Mouse (Mus musculus) heart, embryonic 14.5 days (tissue): ENCODE measurements at regions not wholly inside any gene's neighbourhood (a gene's known extent, or its start where the extent isn't known, plus 50 kb on each side); places are given as distances from the start of the nearest gene placed in this dataset.

ENCODE experiments used
- ATAC-seq: fragments of 200-750 bp; cut with Nextera tagmentation; 2 replicates; pipeline ENCODE4 v1.8.0; 2017; ENCODE audit warnings: low read depth, moderate TSS enrichment; ENCODE audit not compliant: insufficient number of reproducible peaks, insufficient read depth, low FRiP score
- H3K27ac ChIP-seq, 2 experiments: fragments of 200-500 bp in 1 of 2; fragments of 300-500 bp in 1 of 2; sonication (generic) in 1 of 2; replicated peaks in 1 of 2; 2 replicates each; pipeline ENCODE4 v1.5.1; 2012 to 2014; ENCODE audit warnings: low read depth in 2 of 2, low read length in 2 of 2, control low read depth in 1 of 2, mild to moderate bottlenecking in 1 of 2, mixed read lengths in 1 of 2; ENCODE audit not compliant: control insufficient read depth in 1 of 2, insufficient read depth in 1 of 2
- H3K27me3 ChIP-seq: fragments of 300-500 bp; sonication (generic); 2 replicates; pipeline ENCODE4 v1.6.1; 2014; ENCODE audit warnings: mild to moderate bottlenecking, low read length, control low read depth; ENCODE audit not compliant: control insufficient read depth, insufficient read depth
- H3K36me3 ChIP-seq: fragments of 300-500 bp; sonication (generic); 2 replicates; pipeline ENCODE4 v1.6.1; 2014; ENCODE audit warnings: mild to moderate bottlenecking, control low read depth, low read length, mixed read lengths; ENCODE audit not compliant: control insufficient read depth, insufficient read depth
- H3K4me1 ChIP-seq, 2 experiments: fragments of 200-500 bp in 1 of 2; fragments of 300-500 bp in 1 of 2; sonication (generic) in 1 of 2; 2 replicates each; pipeline ENCODE4 v1.6.1; 2012 to 2014; ENCODE audit warnings: low read length in 2 of 2, control low read depth in 1 of 2, mixed read lengths in 1 of 2; ENCODE audit not compliant: control insufficient read depth in 2 of 2, insufficient read depth in 2 of 2
- H3K4me2 ChIP-seq: fragments of 300-500 bp; sonication (generic); 2 replicates; pipeline ENCODE4 v1.6.1; 2014; ENCODE audit warnings: mild to moderate bottlenecking, low read length
- H3K4me3 ChIP-seq, 2 experiments: fragments of 200-500 bp in 1 of 2; fragments of 300-500 bp in 1 of 2; sonication (generic) in 1 of 2; 2 replicates each; pipeline ENCODE4 v1.5.1; 2012 to 2014; ENCODE audit warnings: low read length in 2 of 2, mild to moderate bottlenecking in 2 of 2, control low read depth in 1 of 2, low read depth in 1 of 2, moderate library complexity in 1 of 2; ENCODE audit not compliant: control insufficient read depth in 1 of 2, insufficient read depth in 1 of 2
- H3K9ac ChIP-seq: fragments of 300-500 bp; sonication (generic); 2 replicates; pipeline ENCODE4 v1.6.1; 2014; ENCODE audit warnings: mild to moderate bottlenecking, low read length
- H3K9me3 ChIP-seq: fragments of 300-500 bp; sonication (generic); 2 replicates; pipeline ENCODE4 v1.6.1; 2016; ENCODE audit warnings: low read length, control low read depth; ENCODE audit not compliant: control insufficient read depth
- WGBS: fragments of 180-500 bp; shearing (Covaris S2); extraction: QIAGEN DNeasy Blood & Tissue Kit; methylation state at CpG from one replicate; pipeline ENCODE4 v1.1.7; 2014; 5-methylcytosine and 5-hydroxymethylcytosine counted together

DNA sequence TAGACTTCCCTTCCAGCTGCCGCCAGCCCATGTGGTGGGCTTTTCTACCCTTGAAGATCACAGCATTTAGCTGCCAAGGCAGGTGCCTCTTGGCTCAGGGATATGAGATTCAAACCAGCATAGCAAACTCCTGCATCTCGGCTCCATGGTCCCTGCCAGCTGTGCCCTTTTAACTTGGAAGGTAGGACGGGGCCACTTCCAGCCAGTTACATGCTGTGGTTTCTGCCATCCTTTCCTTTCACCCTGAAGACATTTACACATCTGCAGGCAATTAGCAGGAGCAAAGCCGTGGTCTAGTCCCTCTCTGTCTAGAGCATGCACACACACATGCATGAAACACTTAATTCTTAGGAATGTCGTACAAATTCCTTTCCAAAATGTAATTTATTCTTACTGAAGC is 64.1 kb upstream of the Sh3gl3 start:
- Histone ChIP-seq H3K4me2 (no peak overlapping the region), H3K4me3 (no peak overlapping the region), H3K9me3 (no peaks in the 10 kb centered on the region), H3K27ac (no peak overlapping the region), H3K9ac (no peak overlapping the region), H3K36me3 (no peaks in the 10 kb centered on the region), H3K4me1 (no peaks in the 10 kb centered on the region), H3K27me3 (no peaks in the 10 kb centered on the region)
- no peak for ATAC-seq
- WGBS: 66% methylated on average over 5 of the region's 5 CpGs

DNA sequence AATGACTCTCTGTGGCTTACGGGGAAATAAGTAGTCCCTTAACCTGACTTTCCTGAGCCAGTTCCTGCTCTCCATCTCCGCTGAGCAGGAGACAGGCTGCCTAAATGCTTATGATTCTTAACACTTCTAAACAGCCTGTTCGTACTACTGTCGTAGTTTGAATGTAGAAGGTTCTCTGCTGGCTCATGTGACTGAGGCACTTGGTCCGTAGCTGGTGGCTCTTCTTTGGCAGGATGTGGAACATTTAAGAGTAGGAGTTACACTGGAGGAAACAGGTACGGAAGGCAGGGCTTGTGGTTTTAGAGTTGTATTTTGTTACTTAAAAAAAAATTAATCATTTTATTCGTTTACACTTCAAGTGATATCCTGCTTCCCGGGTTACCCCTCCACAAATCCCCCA is 63.7 kb upstream of the Sh3gl3 start:
- H3K36me3 ChIP-seq: no peaks in the 10 kb centered on the region
- no peaks in the 10 kb centered on the region for H3K9me3 ChIP-seq
- H3K27me3 ChIP-seq: no peaks in the 10 kb centered on the region
- H3K27ac ChIP-seq: no peak overlapping the region
- no peaks in the 10 kb centered on the region for H3K4me1 ChIP-seq
- H3K4me3 ChIP-seq: no peak overlapping the region
- ATAC-seq: no peak
- 67% methylated on average over 8 of the region's 8 CpGs for WGBS
- H3K9ac ChIP-seq: no peak overlapping the region
- no peak overlapping the region for H3K4me2 ChIP-seq

DNA sequence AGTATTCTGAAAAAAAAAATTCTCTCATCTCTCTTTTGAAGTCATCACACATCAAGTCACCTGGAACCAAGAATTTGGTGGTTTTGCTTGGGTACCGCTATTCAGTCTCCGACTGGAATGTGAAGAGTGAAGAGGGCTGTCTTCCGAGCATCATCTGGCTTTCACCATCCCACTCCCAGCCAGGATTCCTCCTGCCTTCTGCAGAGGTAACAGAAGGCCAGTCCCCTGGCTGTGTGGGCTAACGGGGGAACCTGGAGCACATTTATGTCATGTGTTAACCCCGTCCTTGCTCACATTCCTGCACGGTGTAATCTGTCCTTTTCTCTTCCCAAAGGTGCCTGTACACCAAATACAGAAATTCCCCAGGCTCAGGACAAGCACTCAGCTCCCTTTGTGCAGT is 61.6 kb upstream of the Sh3gl3 start:
- no peak overlapping the region for H3K9ac ChIP-seq
- H3K4me2 ChIP-seq: no peak overlapping the region
- no peaks in the 10 kb centered on the region for H3K27me3 ChIP-seq
- no peaks in the 10 kb centered on the region for H3K4me1 ChIP-seq
- WGBS: 54% methylated on average over 6 of the region's 6 CpGs
- no peaks in the 10 kb centered on the region for H3K9me3 ChIP-seq
- no peak overlapping the region for H3K27ac ChIP-seq
- no peak overlapping the region for H3K4me3 ChIP-seq
- no peak for ATAC-seq
- H3K36me3 ChIP-seq: no peaks in the 10 kb centered on the region

DNA sequence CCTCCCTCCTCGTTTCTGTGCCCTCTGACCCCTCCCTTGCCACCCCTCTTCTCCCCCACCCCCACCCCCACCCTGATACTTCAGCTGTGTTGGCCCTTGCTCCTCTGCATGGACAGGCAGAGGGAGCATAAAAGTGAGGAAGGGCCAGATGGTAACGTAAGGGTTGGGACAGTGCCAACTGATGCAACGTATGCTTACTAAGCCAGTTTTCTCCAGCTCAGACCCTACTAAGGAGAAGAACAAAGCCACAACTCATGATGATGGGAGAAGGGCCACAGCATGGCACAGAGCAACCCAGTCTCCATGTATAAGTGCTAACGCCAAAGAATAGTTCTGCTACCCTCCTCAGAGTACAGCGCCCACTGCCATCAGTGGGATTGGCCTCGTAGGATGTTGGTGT is 58.0 kb upstream of the Sh3gl3 start:
- no peaks in the 10 kb centered on the region for H3K9me3 ChIP-seq
- WGBS: 82% methylated on average over 6 of the region's 6 CpGs
- ATAC-seq: no peak
- no peak overlapping the region for H3K9ac ChIP-seq
- no peak overlapping the region for H3K4me3 ChIP-seq
- H3K27ac ChIP-seq: no peak overlapping the region
- H3K4me2 ChIP-seq: no peak overlapping the region
- H3K36me3 ChIP-seq: no peaks in the 10 kb centered on the region
- 0 out of 2 replicates have a peak, but pooled peaks cover 4% of the 10 kb centered on the region for H3K27me3 ChIP-seq
- H3K4me1 ChIP-seq: no peaks in the 10 kb centered on the region; a peak in 1 of 4 replicates

DNA sequence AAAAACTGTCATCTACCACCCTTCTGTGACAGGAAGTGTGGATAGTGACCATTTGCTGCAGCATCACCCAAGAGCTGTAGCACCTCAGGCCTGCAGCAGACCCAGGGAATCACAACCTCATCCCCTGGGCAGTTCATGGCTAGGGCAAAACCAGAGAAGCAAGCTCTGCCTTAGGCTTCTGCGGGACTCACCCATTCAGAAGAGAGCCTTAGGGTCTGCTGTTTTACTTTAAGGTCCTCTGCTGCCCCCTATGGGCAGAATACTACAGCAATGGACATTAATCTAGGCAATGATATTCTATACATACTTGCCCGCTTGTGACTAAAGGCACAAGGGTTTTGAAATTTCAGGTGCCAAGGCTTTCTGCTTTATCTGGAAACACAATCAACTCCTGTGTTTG is 54.4 kb upstream of the Sh3gl3 start:
- Histone ChIP-seq H3K4me3 (no peak overlapping the region), H3K4me2 (no peak overlapping the region), H3K27me3 (0 out of 2 replicates have a peak, but pooled peaks cover 4% of the 10 kb centered on the region), H3K4me1 (no peaks in the 10 kb centered on the region; a peak in 1 of 4 replicates), H3K27ac (no peak overlapping the region), H3K9ac (no peak overlapping the region), H3K9me3 (no peaks in the 10 kb centered on the region), H3K36me3 (no peaks in the 10 kb centered on the region)
- ATAC-seq: no peak
- WGBS: 13% methylated on average over 2 of the region's 2 CpGs

DNA sequence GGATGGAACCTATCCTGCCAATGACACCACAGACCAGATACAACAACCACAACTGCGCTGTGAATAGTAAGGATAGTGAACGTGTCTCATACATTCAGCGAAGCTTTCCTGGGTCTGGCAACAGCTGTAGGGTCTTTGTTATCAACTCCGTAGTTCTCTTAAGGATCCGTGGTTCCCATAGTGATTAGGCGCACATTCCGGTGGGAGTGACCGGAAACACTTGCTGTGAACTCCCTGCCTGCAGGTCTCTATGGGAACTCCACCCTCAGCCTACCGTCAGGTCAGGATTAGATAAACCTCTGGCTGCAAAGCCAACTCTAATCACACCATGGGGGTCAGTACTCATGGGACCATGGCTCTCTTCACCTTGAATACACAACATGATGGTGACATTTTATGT is 53.8 kb upstream of the Sh3gl3 start:
- WGBS: 24% methylated on average over 9 of the region's 9 CpGs
- no peak for ATAC-seq
- no peaks in the 10 kb centered on the region; a peak in 1 of 4 replicates for H3K4me1 ChIP-seq
- no peaks in the 10 kb centered on the region for H3K36me3 ChIP-seq
- H3K4me2 ChIP-seq: no peak overlapping the region
- no peak overlapping the region for H3K4me3 ChIP-seq
- 0 out of 2 replicates have a peak, but pooled peaks cover 4% of the 10 kb centered on the region for H3K27me3 ChIP-seq
- no peak overlapping the region for H3K27ac ChIP-seq
- H3K9me3 ChIP-seq: no peaks in the 10 kb centered on the region
- no peak overlapping the region for H3K9ac ChIP-seq

DNA sequence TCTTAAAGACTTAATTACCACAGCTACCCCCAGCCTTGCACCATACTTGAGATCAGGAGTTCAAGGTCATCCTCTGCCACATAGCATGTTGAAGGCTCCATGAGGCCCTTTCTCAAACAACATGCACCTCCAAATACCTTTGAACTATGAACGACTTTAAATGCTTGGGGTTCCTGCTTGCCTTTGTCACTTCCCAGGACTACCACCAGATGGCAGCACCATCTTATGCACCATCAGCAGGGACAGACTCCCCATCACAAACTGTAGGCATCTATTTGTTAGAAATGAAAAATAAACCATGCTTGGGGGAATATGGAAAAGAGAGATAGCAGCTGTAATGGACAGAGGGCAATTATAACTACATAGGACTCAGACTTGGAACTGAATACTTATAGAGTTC is 51.9 kb upstream of the Sh3gl3 start:
- Histone ChIP-seq H3K27ac (no peak overlapping the region), H3K36me3 (no peaks in the 10 kb centered on the region), H3K9ac (no peak overlapping the region), H3K4me1 (no peaks in the 10 kb centered on the region; a peak in 1 of 4 replicates), H3K27me3 (0 out of 2 replicates have a peak, but pooled peaks cover 4% of the 10 kb centered on the region), H3K4me3 (no peak overlapping the region), H3K4me2 (no peak overlapping the region), H3K9me3 (no peaks in the 10 kb centered on the region)
- 4% methylated on average over 1 of the region's 1 CpGs for WGBS
- ATAC-seq: no peak
